Mouse (Mus musculus) E14TG2a.4 (cell line): ENCODE data around the gene Pdzd2.

Experiments
- CTCF ChIP-seq: conservative IDR thresholded peaks from 2 replicates; pipeline ENCODE4 v1.5.1; 2014; ENCODE audit warnings: low read length
- NANOG ChIP-seq: IDR thresholded peaks from 2 replicates; pipeline ENCODE4 v1.6.1; 2014; ENCODE audit warnings: borderline replicate concordance, low read length, mixed read lengths

GRCm38 (mm10) chr15:12513526-12513925 is 226.2 kb downstream of the Pdzd2 start:
- TF ChIP-seq CTCF: no peak
- no peak for TF ChIP-seq NANOG
